Mouse (Mus musculus): Measurements from ENCODE around the gene Erp27.
"Not testable (repeated sequence)": the region's sequence is repeated elsewhere in the genome, so short reads cannot be mapped to it uniquely, and the experiment has no call there.

Erp27 gene

DNA sequence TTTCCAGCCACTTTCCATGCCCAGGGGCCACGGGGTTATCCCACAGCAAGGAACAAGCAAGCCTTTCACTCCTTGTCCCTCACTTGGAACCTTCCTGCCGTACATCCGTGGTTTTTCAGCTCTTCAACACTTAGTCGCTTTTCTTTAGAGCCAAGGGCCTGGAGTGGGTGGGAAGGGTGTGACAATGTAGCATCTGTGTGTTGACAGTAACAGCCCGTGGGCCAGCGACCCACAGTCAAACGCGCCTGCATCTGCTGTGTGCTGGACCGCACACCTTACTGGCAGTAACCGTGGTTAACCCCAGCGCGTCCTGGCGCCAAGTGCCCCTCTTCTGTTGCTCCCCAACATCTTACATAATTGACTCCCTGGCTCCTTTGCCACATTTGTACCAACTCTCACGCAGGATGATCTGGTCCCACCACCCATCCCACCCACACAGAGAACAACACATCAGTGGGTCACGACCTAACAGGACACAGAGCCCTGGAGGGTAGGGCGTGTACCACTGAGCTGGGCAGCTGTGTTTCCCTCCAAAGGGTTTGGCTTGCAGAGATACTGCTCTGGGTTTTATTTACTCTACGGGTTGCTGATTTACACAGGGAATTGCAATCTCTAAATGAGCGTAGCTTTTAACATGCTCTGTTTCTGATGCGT is 15.6 kb downstream of the Erp27 start:
- no peak for DNase-seq

DNA sequence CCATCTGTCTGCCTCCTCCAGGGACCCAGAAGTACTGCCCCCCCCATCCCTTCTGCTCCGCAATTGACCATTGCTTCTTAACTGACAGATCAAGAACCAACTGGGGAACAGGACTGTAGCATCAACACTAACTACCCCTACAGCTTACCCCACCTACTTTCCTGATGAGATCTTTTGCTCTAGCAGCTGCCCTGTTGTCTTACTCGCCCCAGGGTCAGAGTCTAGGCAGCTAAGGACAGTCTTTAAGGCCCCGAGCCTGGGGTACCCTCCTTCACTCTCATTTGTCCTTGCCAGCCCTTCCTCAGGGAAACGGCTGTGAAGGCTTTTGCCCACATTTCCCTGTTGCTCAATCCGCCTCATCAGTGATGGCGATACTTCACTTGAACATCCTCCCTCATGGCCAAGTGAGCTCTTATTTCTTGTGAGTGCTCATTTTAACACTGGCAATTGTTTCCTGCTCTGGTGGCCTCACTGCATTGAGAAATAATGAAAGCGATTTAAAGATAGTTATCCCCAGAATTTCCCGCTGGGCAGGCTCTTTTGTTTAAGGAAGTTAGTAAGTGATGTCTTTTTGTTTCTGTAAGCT is 18.0 kb downstream of the Erp27 start:
- no peak for DNase-seq

GRCm38 (mm10) chr6:136902527-136902926 is 19.5 kb downstream of the Erp27 start:
- DNase-seq = no peak

DNA sequence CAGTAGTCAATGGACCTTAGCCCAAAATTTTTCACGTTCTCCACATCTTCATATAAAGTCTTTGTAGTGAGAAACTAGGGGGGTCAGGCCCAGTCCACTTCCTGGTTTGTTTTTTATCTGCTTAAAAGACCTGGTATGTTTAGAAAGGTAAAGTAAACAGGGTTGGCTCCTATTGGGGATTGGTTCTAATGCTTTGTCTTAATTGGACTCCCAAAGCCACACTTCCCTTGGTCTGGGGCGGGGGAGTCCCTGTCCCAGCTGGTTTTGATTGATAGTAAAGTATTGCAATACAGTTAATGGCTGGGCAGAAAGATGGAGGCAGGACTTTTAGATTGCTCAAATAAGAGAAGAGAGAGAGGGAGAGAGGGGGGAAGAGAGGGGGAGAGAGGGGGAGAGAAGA is 21.0 kb downstream of the Erp27 start:
- no peak for DNase-seq

DNA sequence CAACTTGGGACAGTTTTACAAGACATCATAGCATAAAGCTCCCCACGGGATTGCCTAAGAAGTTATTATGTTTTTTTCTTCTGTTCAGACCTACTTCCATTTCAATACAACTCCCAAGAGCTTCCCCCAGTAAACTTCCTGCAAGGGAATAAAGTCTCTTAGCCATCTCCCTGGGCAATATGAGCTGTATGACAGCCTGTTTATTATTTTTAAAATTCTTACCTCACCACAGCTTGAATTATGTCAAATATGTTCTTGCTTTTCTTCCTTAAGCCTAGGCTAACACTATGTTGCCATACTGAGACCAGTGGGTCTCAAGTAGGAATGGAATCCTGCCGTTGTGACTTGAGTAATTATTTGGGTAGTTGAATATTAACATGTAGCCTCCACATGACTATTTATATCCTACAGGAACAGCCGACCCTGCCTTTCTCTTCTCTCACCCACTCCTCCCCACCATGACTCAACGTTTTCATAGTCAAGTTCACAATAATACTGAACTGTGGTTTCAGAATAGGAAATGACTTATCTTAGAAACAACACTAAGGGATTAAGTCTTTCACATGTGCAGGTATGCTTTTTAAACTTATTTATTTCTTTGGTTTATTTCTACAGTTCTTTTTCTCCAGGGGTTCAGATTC is 21.5 kb downstream of the Erp27 start:
- DNase-seq = no peak

DNA sequence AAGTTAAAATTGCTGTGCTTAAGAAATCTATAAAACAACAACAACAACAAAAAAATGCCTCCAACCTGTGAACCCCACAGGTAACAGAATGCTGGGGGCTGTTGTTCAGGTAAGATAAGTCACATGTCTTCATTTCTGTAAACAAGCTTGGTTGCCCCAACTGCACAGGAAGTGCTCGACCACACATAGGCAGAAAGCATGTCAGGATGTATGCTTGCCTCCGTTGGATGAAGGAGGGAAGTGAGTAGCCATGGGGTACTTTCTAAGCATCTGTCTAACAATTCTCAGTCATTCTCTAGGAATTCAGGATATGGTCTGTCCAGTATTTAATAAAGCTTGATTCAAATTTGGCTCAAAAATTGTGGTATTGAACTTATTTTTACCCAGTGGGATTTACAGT is 23.0 kb downstream of the Erp27 start:
- DNase-seq = no peak

DNA sequence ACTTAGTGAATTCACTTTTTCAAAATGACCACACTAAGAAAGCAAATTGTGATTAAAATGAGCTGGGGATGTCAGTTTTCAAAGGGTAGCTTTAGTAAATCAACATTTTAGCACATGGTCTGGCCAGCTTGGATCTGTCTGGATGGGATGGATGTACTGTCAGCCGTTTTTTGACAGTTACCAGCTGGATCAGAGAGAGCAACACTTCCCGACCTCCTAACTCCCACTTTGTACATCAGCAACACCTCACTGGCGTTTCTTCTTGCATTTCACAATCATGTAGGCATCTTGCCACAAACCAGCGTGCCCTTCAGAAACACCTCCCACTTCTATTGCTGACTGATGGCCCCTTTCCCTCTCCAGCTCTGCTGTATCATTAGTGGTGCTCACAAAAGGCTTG is 23.8 kb downstream of the Erp27 start:
- DNase-seq = no peak

GRCm38 (mm10) chr6:136897789-136898188 is 24.2 kb downstream of the Erp27 start:
- no peak for DNase-seq

GRCm38 (mm10) chr6:136894532-136895339 is 27.2 kb downstream of the Erp27 start:
- DNase-seq = no peak

DNA sequence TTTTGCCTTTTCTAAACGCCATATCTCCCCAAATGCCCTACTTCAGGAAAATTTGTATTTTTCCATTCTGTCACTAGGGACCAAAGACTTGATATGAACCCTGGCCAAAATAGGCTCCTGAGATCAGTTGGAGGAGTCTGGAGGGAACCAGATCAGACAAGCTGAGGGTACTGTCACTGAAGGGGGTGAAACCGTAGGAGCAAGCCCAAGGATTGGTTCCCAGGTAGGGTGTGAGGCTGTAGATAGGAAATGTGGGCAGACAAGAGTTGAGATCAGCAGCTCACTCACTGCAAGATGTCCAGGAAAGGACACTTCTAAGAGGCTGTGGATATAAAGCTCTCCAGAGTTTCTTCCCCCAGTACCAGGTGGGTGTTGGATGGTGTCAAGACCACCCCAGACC is 30.0 kb downstream of the Erp27 start:
- no peak for DNase-seq

GRCm38 (mm10) chr6:136889554-136889953 is 32.4 kb downstream of the Erp27 start:
- no peak for DNase-seq

GRCm38 (mm10) chr6:136889067-136889466 is 32.9 kb downstream of the Erp27 start:
- DNase-seq = no peak

GRCm38 (mm10) chr6:136887854-136888253 is 34.1 kb downstream of the Erp27 start:
- no peak for DNase-seq

- not testable (repeated sequence) for DNase-seq
Observed at GRCm38 (mm10) chr6:136884766-136885165, 37.2 kb downstream of the Erp27 start.

GRCm38 (mm10) chr6:136883961-136884360 is 38.0 kb downstream of the Erp27 start:
- DNase-seq = no peak

- no peak for DNase-seq
Observed at GRCm38 (mm10) chr6:136883431-136883915, 38.5 kb downstream of the Erp27 start.

DNA sequence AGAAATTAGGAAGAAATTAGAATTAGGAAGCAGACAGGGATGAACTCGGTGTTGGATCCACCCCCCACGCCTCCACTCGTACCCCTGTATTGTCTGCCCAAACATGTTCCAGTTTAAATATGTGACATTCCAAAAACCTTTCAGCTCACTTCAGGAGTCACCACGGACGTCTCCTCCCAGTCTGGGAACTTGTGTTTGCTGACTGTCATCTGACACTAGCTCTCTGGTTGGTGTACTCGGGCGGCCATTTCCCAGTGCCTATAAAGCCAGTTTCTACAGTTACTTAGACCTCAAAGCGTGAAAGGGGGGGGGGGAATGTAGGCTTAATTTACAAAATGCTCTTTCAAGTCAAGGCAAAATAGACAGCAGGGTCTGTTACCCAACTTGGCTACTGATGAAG is 40.3 kb downstream of the Erp27 start:
- DNase-seq = no peak

DNA sequence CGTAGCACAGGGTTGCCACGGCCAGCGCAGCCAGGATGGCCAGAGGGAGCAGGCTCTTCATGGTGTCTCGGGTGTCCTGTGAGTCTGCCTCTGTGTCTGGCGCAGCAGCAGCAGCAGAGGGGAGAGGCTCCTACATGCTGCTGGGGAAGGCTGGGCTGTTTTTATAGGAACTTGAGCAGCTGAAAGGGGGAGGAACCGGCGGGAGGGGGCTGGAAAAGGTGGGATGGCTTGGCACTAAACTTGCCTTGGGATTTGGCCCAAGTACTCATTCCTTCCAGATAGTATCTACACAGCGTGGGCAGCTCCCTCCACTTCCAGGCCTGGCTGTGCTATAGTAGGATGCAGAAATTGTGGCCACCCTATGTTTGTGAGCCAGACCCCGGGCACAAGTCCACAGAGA is 46.3 kb downstream of the Erp27 start, which contains the start of gene Mgp:
Gene Mgp (minus strand): TSS at position 154 of the 400 bp plus-strand sequence.
- peak; percentile 53 for DNase-seq

DNA sequence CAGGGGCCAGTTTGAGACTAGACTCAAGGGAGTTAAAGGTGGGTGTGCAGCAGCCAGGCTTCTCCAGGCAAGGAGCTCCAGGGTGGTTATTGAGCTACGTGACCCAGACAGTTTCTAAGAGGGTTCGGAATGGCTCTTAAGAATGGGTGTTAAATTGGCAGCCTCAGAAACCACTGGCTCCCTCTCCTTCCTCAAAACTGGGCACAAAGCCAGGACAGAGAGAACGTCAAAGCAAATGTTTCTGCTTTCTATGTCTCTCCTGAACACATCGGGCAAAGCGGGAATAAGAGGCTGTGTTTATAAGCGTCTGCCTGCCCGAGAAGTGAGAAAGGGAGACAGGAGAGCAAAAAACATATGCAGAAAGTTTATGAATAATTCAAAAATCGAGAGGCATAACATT is 47.4 kb downstream of the Erp27 start:
- peak; percentile 22 for DNase-seq

- no peak for DNase-seq
Observed at GRCm38 (mm10) chr6:136868921-136869320, 53.1 kb downstream of the Erp27 start.

DNA sequence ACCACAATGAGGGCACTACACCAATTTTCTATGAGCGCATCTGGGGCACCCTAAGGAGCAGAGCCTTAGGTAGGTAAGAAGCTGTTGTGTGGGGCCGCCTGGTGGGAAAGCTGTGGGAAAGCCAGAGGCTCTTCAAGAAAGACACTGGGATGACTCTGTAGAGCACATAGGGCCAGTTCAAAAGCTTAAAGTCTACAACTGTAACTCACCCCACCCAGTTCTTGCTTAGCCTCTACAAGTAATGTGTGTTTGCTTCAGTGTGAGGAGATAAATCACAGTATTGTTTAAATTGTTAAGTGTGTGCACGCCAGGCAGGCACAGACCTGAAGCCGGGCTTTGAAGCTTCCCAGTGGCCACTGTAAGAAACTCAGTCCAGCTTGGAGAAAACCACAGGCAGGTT is 55.8 kb downstream of the Erp27 start:
- DNase-seq = no peak

GRCm38 (mm10) chr6:136865360-136865759 is 56.6 kb downstream of the Erp27 start:
- no peak for DNase-seq

GRCm38 (mm10) chr6:136861020-136861419 is 61.0 kb downstream of the Erp27 start:
- no peak for DNase-seq

All from right cerebral cortex, postnatal 25 days (tissue).